Mouse (Mus musculus) kidney, postnatal 14 days (tissue): ENCODE data around the gene C2cd5.
A peak's percentile ranks its signal among the peaks of the same experiment; 100 is the strongest.

Experiments
- DNase-seq: peaks from one replicate; pipeline ENCODE4 v3.0.0; 2022; ENCODE audit warnings: mixed read lengths

Gene C2cd5

DNA sequence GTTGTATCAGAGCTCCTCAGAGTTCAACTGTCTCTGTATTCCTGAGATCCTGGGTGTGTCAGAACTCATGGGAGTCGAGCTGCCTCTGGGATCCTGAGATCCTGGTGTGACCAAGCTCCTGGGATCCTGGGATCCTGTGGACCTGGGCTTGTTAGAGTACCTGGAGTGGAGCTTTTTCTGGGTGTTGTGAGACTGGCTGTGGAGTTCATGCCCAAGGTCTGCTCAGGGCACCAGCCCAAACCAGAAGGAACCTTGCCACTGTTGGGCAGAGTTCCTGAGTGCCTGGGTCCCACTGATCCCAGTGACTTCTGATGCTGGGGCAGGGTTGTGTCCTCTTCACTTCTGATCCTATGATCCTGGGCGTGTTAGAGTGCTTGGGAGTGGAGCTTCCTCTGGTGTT lies 127.7 kb downstream of the C2cd5 start:
- no peak for DNase-seq

DNA sequence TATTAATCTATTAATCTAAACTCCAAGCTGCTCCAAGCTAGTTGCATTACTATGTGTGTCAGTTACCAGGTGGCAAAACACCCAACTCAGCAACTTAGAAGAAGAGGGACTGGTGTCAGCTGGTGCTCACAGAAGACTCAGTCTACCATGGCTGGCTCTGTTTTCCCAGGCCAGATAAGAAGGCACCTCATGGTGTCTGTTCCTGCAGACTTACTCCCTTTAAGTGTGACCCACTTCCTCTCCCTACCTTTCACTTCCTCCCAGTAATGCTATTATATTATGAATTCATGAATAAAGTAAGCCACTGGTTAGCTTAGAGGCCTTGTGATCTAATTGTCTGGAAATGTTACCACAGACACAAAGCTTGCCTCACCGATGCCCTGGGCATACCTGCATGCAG lies 132.5 kb downstream of the C2cd5 start:
- DNase-seq, result no peak

GRCm38 (mm10) chr6:142964531-142965385 lies 135.2 kb downstream of the C2cd5 start:
- peak; percentile 84 for DNase-seq

- DNase-seq, result peak; percentile 60
Observed at GRCm38 (mm10) chr6:142964076-142964530, 135.8 kb downstream of the C2cd5 start, which contains the start of gene St8sia1. Gene St8sia1, minus strand, starts transcription at chr6:142964452.

DNA sequence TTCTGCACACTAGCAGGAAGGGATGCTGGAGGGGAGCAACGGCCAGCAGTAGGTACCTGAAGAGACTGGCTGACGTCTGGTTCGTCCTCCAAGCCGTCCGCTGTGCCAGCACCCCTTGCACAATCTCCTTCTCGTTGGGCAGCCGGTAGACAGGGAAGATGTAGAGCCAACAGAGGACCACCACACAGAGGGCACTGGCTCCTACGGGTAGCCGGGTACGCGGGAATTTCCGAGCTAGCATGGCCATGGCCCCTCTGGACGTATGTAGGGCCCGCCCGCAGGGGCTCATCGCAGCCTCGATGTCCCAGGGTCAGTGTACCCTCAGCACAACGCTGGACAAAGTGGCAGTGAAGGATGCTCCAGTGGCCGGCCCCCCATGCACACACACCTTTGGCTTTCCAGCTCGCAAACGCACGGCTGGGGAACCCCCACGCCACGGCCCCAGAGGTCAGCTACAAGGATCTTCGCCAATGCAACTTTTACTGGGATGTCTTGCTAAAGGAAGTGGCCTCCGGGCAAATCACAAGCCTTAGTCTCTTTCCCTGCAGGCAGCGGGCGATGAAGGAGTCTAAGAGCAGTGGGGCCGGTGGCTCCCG lies 136.4 kb downstream of the C2cd5 start:
- DNase-seq, result no peak

- DNase-seq, result no peak
Observed at GRCm38 (mm10) chr6:142962881-142963280, 137.1 kb downstream of the C2cd5 start.

DNA sequence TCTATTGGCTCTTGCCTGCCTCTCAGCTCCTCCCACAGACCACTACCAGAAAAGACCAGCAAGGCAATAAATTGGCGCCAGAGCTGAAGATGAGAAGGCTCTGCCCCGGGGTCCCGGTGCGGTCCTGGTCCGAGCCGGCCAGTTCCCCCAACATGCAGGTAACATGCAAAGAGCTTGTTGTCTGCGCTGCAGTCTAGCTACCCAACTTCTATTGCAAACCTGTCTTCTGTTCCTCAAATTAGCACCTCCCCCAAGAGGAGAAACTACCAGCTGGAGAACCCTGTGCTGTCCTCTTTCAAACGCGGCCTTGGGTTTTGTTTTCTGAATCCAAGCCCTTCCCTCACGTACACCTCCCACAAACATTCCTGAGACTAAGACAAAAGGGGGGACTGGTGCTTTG lies 137.5 kb downstream of the C2cd5 start:
- DNase-seq, result no peak

- DNase-seq, result no peak
Observed at GRCm38 (mm10) chr6:142961721-142962455, 138.1 kb downstream of the C2cd5 start.
